Mouse (Mus musculus): ENCODE results near the gene Barx2. TPM values are rescaled to one million over a fixed set of nuclear protein-coding genes. Genes with fewer than 3 reads are reported as not detected.
"Not testable (repeated sequence)": the region's sequence is repeated elsewhere in the genome, so short reads cannot be mapped to it uniquely, and the experiment has no call there.

Gene Barx2
- 10 to 100 TPM; 12.7 to 15.3 TPM for total RNA-seq (2021)
- long read RNA-seq, experiment 1, transcript Barx2-201 (4 exons, 1,968 nt) = major isoform, 9 of 10 reads
- long read RNA-seq, experiment 1, partial matches to known transcripts = 1 of 10 reads
- long read RNA-seq, experiment 1, other reads (novel, unspliced or antisense) = 0 of 10 reads
- long read RNA-seq, experiment 2, partial matches to known transcripts = 0 of 6 reads
- long read RNA-seq, experiment 2, other reads (novel, unspliced or antisense) = 3 of 6 reads

GRCm38 (mm10) chr9:31912921-31913738 is at the start of gene Barx2:
Barx2 (minus strand) TSS chr9:31913462.
- peak; percentile 55 for DNase-seq
- intact Hi-C loops (cut with DNase I; ENCODE audit: low total_unique reads) = no loop called here

- intact Hi-C loops (cut with DNase I; ENCODE audit: low total_unique reads) = no loop called here
- DNase-seq = no peak
These were observed 49.0 kb upstream of the Barx2 start for GRCm38 (mm10) chr9:31962265-31962664.

GRCm38 (mm10) chr9:31960488-31960887 is 47.2 kb upstream of the Barx2 start:
- intact Hi-C loops (cut with DNase I; ENCODE audit: low total_unique reads) = no loop called here
- DNase-seq = no peak

- DNase-seq = no peak
- intact Hi-C loops (cut with DNase I; ENCODE audit: low total_unique reads) = no loop called here
These were observed 44.9 kb upstream of the Barx2 start for GRCm38 (mm10) chr9:31958120-31958519.

- no peak for DNase-seq
- intact Hi-C loops (cut with DNase I; ENCODE audit: low total_unique reads) = no loop called here
These were observed 37.2 kb upstream of the Barx2 start for GRCm38 (mm10) chr9:31950506-31950905.

GRCm38 (mm10) chr9:31949031-31949430 is 35.8 kb upstream of the Barx2 start:
- intact Hi-C loops (cut with DNase I; ENCODE audit: low total_unique reads) = loop anchor here (5.0 kb wide), 1 partner anchor 208 kb away; no protein-coding TSS in a partner anchor
- DNase-seq = no peak

GRCm38 (mm10) chr9:31947051-31947450 is 33.8 kb upstream of the Barx2 start:
- DNase-seq = no peak
- intact Hi-C loops (cut with DNase I; ENCODE audit: low total_unique reads) = loop anchor here (5.0 kb wide), 1 partner anchor 210 kb away; no protein-coding TSS in a partner anchor

GRCm38 (mm10) chr9:31942334-31942733 is 29.1 kb upstream of the Barx2 start:
- intact Hi-C loops (cut with DNase I; ENCODE audit: low total_unique reads) = no loop called here
- no peak for DNase-seq

- DNase-seq; intact Hi-C loops (cut with DNase I; ENCODE audit: low total_unique reads): not testable (repeated sequence)
These were observed 23.2 kb upstream of the Barx2 start for GRCm38 (mm10) chr9:31936486-31936885.

- DNase-seq = no peak
- intact Hi-C loops (cut with DNase I; ENCODE audit: low total_unique reads) = no loop called here
These were observed 18.4 kb upstream of the Barx2 start for GRCm38 (mm10) chr9:31931691-31932090.

GRCm38 (mm10) chr9:31931255-31931654 is 18.0 kb upstream of the Barx2 start:
- intact Hi-C loops (cut with DNase I; ENCODE audit: low total_unique reads) = no loop called here
- no peak for DNase-seq

GRCm38 (mm10) chr9:31926766-31927165 is 13.5 kb upstream of the Barx2 start:
- intact Hi-C loops (cut with DNase I; ENCODE audit: low total_unique reads) = loop anchor here (2.0 kb wide), 1 partner anchor 368 kb away; no protein-coding TSS in a partner anchor

GRCm38 (mm10) chr9:31925830-31926624 is 12.8 kb upstream of the Barx2 start:
- intact Hi-C loops (cut with DNase I; ENCODE audit: low total_unique reads) = loop anchor here (2.0 kb wide), 1 partner anchor 367 kb away; no protein-coding TSS in a partner anchor
- peak; percentile 85 for DNase-seq

More at GRCm38 (mm10) chr9:31926766-31927165, 13.5 kb upstream of the Barx2 start:
- no peak for DNase-seq

GRCm38 (mm10) chr9:31923529-31923928 is 10.3 kb upstream of the Barx2 start:
- intact Hi-C loops (cut with DNase I; ENCODE audit: low total_unique reads) = no loop called here
- no peak for DNase-seq

GRCm38 (mm10) chr9:31919802-31920201 is 6.5 kb upstream of the Barx2 start:
- DNase-seq = no peak
- intact Hi-C loops (cut with DNase I; ENCODE audit: low total_unique reads) = no loop called here

GRCm38 (mm10) chr9:31916421-31916820 is 3.2 kb upstream of the Barx2 start:
- DNase-seq = no peak
- intact Hi-C loops (cut with DNase I; ENCODE audit: low total_unique reads) = no loop called here

- intact Hi-C loops (cut with DNase I; ENCODE audit: low total_unique reads) = no loop called here
- peak; percentile 12 for DNase-seq
These were observed 1.6 kb upstream of the Barx2 start for GRCm38 (mm10) chr9:31914871-31915270.

- intact Hi-C loops (cut with DNase I; ENCODE audit: low total_unique reads) = no loop called here
- DNase-seq = no peak
These were observed 703 bp upstream of the Barx2 start for GRCm38 (mm10) chr9:31913739-31914591.

GRCm38 (mm10) chr9:31912553-31912920 is 725 bp downstream of the Barx2 start:
- no peak for DNase-seq
- intact Hi-C loops (cut with DNase I; ENCODE audit: low total_unique reads) = no loop called here

Measured in gastrocnemius, postnatal 14 days (tissue).